Mouse (Mus musculus) kidney, embryonic 15.5 days (tissue): ENCODE data around the gene Gm15107. TPM values are rescaled to one million over a fixed set of nuclear protein-coding genes. Genes with fewer than 3 reads are reported as not detected.
"Not testable (repeated sequence)": the region's sequence is repeated elsewhere in the genome, so short reads cannot be mapped to it uniquely, and the experiment has no call there.

Source experiments
- ATAC-seq: fragments of 200-750 bp; cut with Nextera tagmentation; replicated peaks from 2 replicates; pipeline ENCODE4 v1.8.0; 2017; ENCODE audit warnings: moderate TSS enrichment; ENCODE audit not compliant: low FRiP score
- H3K27ac ChIP-seq: fragments of 300-500 bp; sonication (generic); 2 replicates; pipeline ENCODE4 v1.5.1; 2015; ENCODE audit warnings: mild to moderate bottlenecking, inconsistent platforms
- H3K27me3 ChIP-seq: fragments of 300-500 bp; sonication (generic); 2 replicates; pipeline ENCODE4 v1.6.1; 2015; ENCODE audit warnings: inconsistent platforms
- H3K36me3 ChIP-seq: fragments of 300-500 bp; sonication (generic); 2 replicates; pipeline ENCODE4 v1.6.1; 2015; ENCODE audit warnings: inconsistent platforms
- H3K4me1 ChIP-seq: fragments of 300-500 bp; sonication (generic); 2 replicates; pipeline ENCODE4 v1.6.1; 2015; ENCODE audit warnings: inconsistent platforms
- H3K4me2 ChIP-seq: fragments of 300-500 bp; sonication (generic); 2 replicates; pipeline ENCODE4 v1.6.1; 2015; ENCODE audit warnings: moderate library complexity, mild to moderate bottlenecking, inconsistent platforms
- H3K4me3 ChIP-seq: fragments of 300-500 bp; sonication (generic); replicated peaks from 2 replicates; pipeline ENCODE4 v1.5.1; 2015; ENCODE audit warnings: mild to moderate bottlenecking, inconsistent platforms
- H3K9ac ChIP-seq: fragments of 300-500 bp; sonication (generic); 2 replicates; pipeline ENCODE4 v1.6.1; 2015; ENCODE audit warnings: mild to moderate bottlenecking, inconsistent platforms
- H3K9me3 ChIP-seq: fragments of 300-500 bp; sonication (generic); replicated peaks from 2 replicates; pipeline ENCODE4 v1.6.1; 2016; ENCODE audit warnings: inconsistent platforms
- WGBS: fragments of 180-500 bp; shearing (Covaris S2); methylation state at CpG from one replicate; pipeline ENCODE4 v1.1.7; 2015; ENCODE audit warnings: mixed read lengths; 5-methylcytosine and 5-hydroxymethylcytosine counted together
- polyA plus RNA-seq: library from polyadenylated mRNA; unstranded; fragments of >200 nt; fragmentation: Nextera tagmentation; extraction: Ambion mirVana; gene quantifications from 2 replicates; pipeline ENCODE4 v1.2.1, GENCODE M21; 2015

The Gm15107 gene
- polyA plus RNA-seq, result not detected in 2 replicates

DNA sequence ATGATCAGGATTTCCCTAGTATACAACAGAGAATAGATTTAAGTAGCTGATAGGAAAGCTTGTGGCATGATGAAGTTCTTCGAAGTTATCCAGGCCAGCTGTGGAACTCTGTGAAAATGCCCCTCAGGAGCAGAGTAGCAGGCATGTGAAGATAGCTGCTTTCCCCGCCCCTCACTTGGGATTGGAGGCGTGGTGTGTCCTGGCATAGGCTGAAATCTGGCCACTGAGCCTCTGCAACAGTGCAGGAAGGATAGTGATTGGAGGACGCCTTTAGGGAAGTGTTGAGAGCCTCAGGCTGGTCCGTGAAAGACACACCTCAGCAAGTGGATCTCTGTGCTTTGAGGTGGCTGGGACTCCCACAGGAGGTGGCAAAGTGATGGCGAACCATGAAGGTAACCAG lies at the start of gene Gm15107:
Gm15107 (plus strand) TSS at position 301 of the 400 bp plus-strand sequence.
- not testable (repeated sequence) for H3K27ac ChIP-seq, H3K9ac ChIP-seq, H3K4me3 ChIP-seq, H3K36me3 ChIP-seq, H3K27me3 ChIP-seq, H3K4me1 ChIP-seq, ATAC-seq, H3K4me2 ChIP-seq, H3K9me3 ChIP-seq
- 40% methylated on average over 1 of the region's 6 CpGs for WGBS

Other genes starting within 250 kb of the Gm15107 start
- gene Gm15080, start 187.7 kb upstream of the Gm15107 start, polyA plus RNA-seq, result not detected in 2 replicates